Mouse (Mus musculus) induced T-regulatory cell, adult 2 months (primary cell): ENCODE results near the gene Olfr1346.
"Not testable (repeated sequence)": the region's sequence is repeated elsewhere in the genome, so short reads cannot be mapped to it uniquely, and the experiment has no call there.

Source experiments
- DNase-seq: peaks from one replicate; pipeline ENCODE4 v3.0.0-alpha.2; 2012; ENCODE audit warnings: low read depth

Gene Olfr1346

GRCm38 (mm10) chr7:6466951-6467350 lies at the start of gene Olfr1346:
Olfr1346 (plus strand) TSS chr7:6467101.
- DNase-seq, result no peak

- DNase-seq, result no peak
Measured at GRCm38 (mm10) chr7:6419894-6420293, 47.0 kb upstream of the Olfr1346 start.

- DNase-seq, result no peak
Measured at GRCm38 (mm10) chr7:6429381-6429780, 37.5 kb upstream of the Olfr1346 start.

- peak; percentile 56 for DNase-seq
Measured at GRCm38 (mm10) chr7:6430342-6430741, 36.6 kb upstream of the Olfr1346 start.

GRCm38 (mm10) chr7:6438388-6438787 lies 28.5 kb upstream of the Olfr1346 start, which contains the start of gene Olfr1344:
Olfr1344 (plus strand) TSS chr7:6438688.
- no peak for DNase-seq

- DNase-seq, result no peak
Measured at GRCm38 (mm10) chr7:6441173-6441572, 25.7 kb upstream of the Olfr1346 start.

GRCm38 (mm10) chr7:6447771-6448170 lies 19.1 kb upstream of the Olfr1346 start:
- DNase-seq, result peak; percentile 7

- no peak for DNase-seq
Measured at GRCm38 (mm10) chr7:6455868-6456267, 11.0 kb upstream of the Olfr1346 start, which contains the start of gene Olfr1336. Olfr1336 (plus strand) TSS chr7:6456168.

GRCm38 (mm10) chr7:6456399-6456798 lies 10.5 kb upstream of the Olfr1346 start:
- no peak for DNase-seq

GRCm38 (mm10) chr7:6477633-6478032 lies 10.7 kb downstream of the Olfr1346 start:
- DNase-seq, result not testable (repeated sequence)

- DNase-seq, result no peak
Measured at GRCm38 (mm10) chr7:6486841-6487240, 19.9 kb downstream of the Olfr1346 start, which contains the start of gene Olfr5. Olfr5 (minus strand) TSS chr7:6486941.

- no peak for DNase-seq
Measured at GRCm38 (mm10) chr7:6499655-6500054, 32.8 kb downstream of the Olfr1346 start, which contains the start of gene Olfr1347. Olfr1347 (minus strand) TSS chr7:6499755.

GRCm38 (mm10) chr7:6508648-6509047 lies 41.7 kb downstream of the Olfr1346 start, which contains the start of gene Olfr1348:
Olfr1348 (minus strand) TSS chr7:6508748.
- no peak for DNase-seq

- no peak for DNase-seq
Measured at GRCm38 (mm10) chr7:6521666-6522065, 54.8 kb downstream of the Olfr1346 start.

- DNase-seq, result no peak
Measured at GRCm38 (mm10) chr7:6522850-6523249, 55.9 kb downstream of the Olfr1346 start, which contains the start of gene Olfr1349. Olfr1349 (minus strand) TSS chr7:6522950.

GRCm38 (mm10) chr7:6525001-6525400 lies 58.1 kb downstream of the Olfr1346 start:
- DNase-seq, result peak; percentile 1

GRCm38 (mm10) chr7:6526141-6526540 lies 59.2 kb downstream of the Olfr1346 start:
- DNase-seq, result peak; percentile 18
